Mouse (Mus musculus) brain, embryonic 14.5 days (tissue): ENCODE measurements around the gene Olfr51. TPM values are rescaled to one million over a fixed set of nuclear protein-coding genes. Genes with fewer than 3 reads are reported as not detected.
"Not testable (repeated sequence)": the region's sequence is repeated elsewhere in the genome, so short reads cannot be mapped to it uniquely, and the experiment has no call there.

Source experiments
- DNase-seq: peaks from one replicate; pipeline ENCODE4 v3.0.0-alpha.2; 2011; ENCODE audit warnings: low read depth
- CTCF ChIP-seq: fragments of 200-500 bp; IDR thresholded peaks from 2 replicates; pipeline ENCODE4 v1.5.1; 2012; ENCODE audit warnings: inconsistent platforms, mild to moderate bottlenecking, moderate library complexity, borderline replicate concordance; ENCODE audit not compliant: insufficient read depth, insufficient read length; ENCODE audit errors: extremely low read depth
- POLR2A ChIP-seq: fragments of 200-500 bp; IDR thresholded peaks from 2 replicates; pipeline ENCODE4 v1.6.1; 2012; ENCODE audit warnings: mild to moderate bottlenecking, inconsistent platforms, borderline replicate concordance; ENCODE audit not compliant: poor library complexity, insufficient read depth, insufficient read length, severe bottlenecking; ENCODE audit errors: extremely low read depth
- polyA plus RNA-seq: library from polyadenylated mRNA; depleted of rRNA; stranded (reverse); fragments of >200 nt; gene quantifications from 2 replicates; pipeline ENCODE4 v1.2.3, GENCODE M21; 2012; rRNA removed

The Olfr51 gene
- polyA plus RNA-seq: not detected in 2 replicates

- no peak for DNase-seq
- no peak for TF ChIP-seq POLR2A
- no peak for TF ChIP-seq CTCF
Measured at GRCm38 (mm10) chr11:51003296-51003695, at the start of gene Olfr51. Olfr51 (plus strand) TSS chr11:51003596.

- no peak for DNase-seq
- TF ChIP-seq POLR2A (no peak), CTCF (no peak)
Measured at GRCm38 (mm10) chr11:50953665-50954064, 49.7 kb upstream of the Olfr51 start, which contains the start of gene Prop1. Prop1 (minus strand) TSS chr11:50953765.

- no peak for DNase-seq
- TF ChIP-seq CTCF (no peak), POLR2A (no peak)
Measured at GRCm38 (mm10) chr11:50964886-50965285, 38.5 kb upstream of the Olfr51 start.

DNA sequence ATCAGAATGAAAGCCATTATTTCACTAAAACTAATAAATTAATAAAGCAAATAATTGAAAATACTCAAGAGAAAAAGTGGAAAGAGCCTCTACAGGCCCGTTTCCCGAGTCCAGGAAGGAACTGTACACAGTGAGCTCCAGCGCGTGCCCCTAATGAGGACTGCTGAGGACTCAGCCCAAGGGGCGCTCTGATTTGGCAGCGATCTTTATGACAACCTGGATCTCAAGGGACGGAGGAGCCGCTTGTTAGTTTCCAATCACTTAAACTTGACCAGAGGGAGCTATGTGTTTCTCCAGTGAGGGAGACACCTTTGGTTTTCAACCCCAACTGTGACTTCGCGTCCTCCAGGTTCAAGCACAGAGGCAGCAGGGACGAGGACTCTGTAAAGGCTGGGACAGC is 37.2 kb upstream of the Olfr51 start, which contains the start of gene Olfr1378:
TSS of gene Olfr1378 (plus strand) at position 301 of the 400 bp plus-strand sequence.
- TF ChIP-seq CTCF: no peak
- DNase-seq: no peak

- DNase-seq: peak; percentile 8
- TF ChIP-seq CTCF: peak; percentile 23; the same call in 1 of the 2 replicates
- no peak for TF ChIP-seq POLR2A
Measured at GRCm38 (mm10) chr11:50977216-50977615, 26.2 kb upstream of the Olfr51 start.

- TF ChIP-seq CTCF: no peak
- no peak for TF ChIP-seq POLR2A
- no peak for DNase-seq
Measured at GRCm38 (mm10) chr11:50981667-50982066, 21.7 kb upstream of the Olfr51 start, which contains the start of gene Olfr1377. Olfr1377 (plus strand) TSS chr11:50981967.

DNA sequence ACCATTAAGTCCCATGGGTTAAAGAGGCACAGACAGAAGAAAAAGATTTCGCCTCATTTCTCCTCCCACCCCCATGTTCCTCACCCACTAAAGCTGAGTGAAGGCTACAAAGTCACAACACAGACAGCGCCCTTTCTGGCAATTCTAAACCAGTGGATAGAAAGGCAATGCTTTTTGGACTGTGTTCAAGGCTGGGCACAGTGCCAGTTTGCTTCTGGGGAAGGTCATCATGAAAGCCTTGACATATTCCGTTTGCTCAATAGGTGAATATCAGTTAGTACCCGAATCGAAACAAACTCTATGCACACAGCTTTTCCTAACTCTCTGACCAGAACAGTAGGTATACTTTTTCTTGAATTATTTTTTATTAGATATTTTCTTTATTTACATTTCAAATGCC is 8.4 kb downstream of the Olfr51 start:
- DNase-seq: peak; percentile 7
- no peak for TF ChIP-seq POLR2A
- TF ChIP-seq CTCF: no peak

GRCm38 (mm10) chr11:51013936-51014335 is 10.5 kb downstream of the Olfr51 start, which contains the start of gene Olfr54:
Olfr54 (plus strand) TSS chr11:51014236.
- TF ChIP-seq POLR2A (no peak), CTCF (no peak)

GRCm38 (mm10) chr11:51016341-51016740 is 12.9 kb downstream of the Olfr51 start:
- TF ChIP-seq CTCF (no peak), POLR2A (no peak)
- no peak for DNase-seq

More at GRCm38 (mm10) chr11:51013936-51014335, 10.5 kb downstream of the Olfr51 start, which contains the start of gene Olfr54:
- no peak for DNase-seq

DNA sequence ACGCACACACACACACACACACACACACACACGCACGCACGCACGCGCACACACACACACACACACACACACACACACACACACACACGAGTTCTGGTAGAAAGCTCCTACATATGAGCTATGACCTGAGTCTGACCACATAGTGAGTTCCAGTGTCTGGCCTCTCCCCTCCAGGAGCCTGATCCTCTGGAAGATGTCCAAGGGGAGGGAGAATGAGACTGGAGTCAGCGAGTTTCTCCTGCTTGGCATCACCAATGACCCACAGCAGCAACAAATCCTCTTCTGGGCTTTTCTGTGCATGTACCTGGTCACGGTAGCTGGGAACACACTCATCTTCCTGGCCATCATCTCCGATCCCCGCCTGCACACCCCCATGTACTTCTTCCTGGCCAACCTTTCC is 23.4 kb downstream of the Olfr51 start:
- DNase-seq: not testable (repeated sequence)

DNA sequence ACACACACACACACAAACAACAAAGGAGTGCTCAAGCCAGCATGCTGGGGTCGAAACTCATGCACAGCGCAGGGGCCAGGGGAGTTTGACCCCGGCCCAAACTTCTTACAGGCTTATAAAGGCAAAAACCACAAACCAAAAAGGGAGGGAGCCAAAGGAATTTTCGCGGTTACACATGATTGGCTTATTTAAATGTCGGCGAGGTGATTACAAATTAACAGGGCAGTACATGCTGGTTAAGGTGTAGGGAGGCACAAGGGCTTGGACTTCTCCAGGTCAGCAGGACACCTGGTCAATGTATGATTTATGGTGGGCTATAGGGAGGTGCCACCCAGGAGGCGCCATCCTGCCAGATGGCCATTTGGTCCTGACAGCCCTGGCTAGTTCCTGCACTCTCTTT is 26.0 kb downstream of the Olfr51 start:
- not testable (repeated sequence) for DNase-seq

DNA sequence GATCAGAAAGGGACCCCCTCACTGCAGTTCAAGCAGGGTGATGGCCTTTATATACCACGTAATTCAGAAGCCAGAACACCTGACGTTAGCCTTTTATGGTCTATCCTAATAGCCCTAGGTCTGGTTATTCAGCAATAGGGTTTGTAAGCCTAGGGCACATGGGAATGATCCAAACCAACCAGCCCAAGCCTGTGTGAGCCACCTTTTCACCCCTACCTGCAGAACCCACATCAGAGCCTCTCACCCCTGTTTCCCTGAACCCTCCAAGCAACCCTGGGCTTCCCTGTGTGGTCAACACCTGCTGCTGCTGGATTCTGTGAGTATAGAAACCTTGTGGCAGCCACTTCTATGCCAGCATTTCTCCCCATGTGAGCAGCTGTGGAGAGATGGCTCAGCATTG is 26.8 kb downstream of the Olfr51 start:
- no peak for TF ChIP-seq POLR2A
- TF ChIP-seq CTCF: no peak
- no peak for DNase-seq

DNA sequence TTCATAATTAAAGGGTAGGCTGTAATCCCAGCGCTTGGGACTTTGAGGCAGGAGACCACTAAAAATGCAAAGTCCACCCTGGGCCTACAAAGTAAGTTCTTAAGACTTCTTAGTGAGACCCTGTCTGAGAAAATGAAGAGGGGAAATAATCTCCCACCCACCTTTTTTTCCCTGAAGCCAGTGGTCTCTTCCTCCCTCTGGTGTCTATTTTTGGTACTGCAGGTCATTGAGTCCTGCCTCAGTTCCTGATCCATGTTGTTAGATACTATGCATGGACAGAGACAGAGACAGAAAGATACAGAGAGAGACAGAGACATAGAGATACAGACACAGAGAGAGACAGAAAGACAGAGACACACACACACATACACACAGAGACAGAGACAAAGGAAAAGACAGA is 29.5 kb downstream of the Olfr51 start:
- no peak for TF ChIP-seq POLR2A
- TF ChIP-seq CTCF: peak; percentile 75; the same call in 1 of the 2 replicates
- DNase-seq: peak; percentile 56

DNA sequence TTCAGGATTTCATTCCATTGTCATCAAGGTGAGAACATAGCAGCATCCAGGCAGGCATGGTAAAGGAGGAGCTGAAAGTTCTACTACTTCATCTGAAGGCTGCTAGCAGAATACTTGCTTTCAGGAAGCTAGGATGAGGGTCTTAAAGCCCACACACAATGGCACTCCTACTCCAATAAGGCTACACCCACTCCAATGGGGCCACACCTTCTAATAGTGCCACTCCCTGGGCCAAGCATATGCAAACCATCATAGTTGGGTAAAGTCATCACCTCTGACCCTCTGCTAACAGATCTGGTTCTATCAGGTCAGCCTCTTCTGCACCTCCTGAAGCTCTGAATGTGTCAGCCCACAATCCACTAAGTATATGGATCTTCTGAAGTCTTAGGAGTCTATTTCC is 30.7 kb downstream of the Olfr51 start:
- not testable (repeated sequence) for DNase-seq

GRCm38 (mm10) chr11:51035951-51036350 is 32.6 kb downstream of the Olfr51 start:
- no peak for TF ChIP-seq POLR2A
- no peak for TF ChIP-seq CTCF
- DNase-seq: peak; percentile 4

GRCm38 (mm10) chr11:51044776-51045175 is 41.4 kb downstream of the Olfr51 start:
- DNase-seq: not testable (repeated sequence)

GRCm38 (mm10) chr11:51047809-51048208 is 44.4 kb downstream of the Olfr51 start, which contains the start of gene Olfr1375:
Olfr1375 (plus strand) TSS chr11:51048109.
- DNase-seq: not testable (repeated sequence)
